Mouse (Mus musculus) ovary, adult 18-20 months (tissue): ENCODE results near the gene St3gal4.

Experiments
- DNase-seq: peaks from one replicate; pipeline ENCODE4 v3.0.0; 2022; ENCODE audit warnings: low spot score, mixed read lengths

Gene St3gal4

DNA sequence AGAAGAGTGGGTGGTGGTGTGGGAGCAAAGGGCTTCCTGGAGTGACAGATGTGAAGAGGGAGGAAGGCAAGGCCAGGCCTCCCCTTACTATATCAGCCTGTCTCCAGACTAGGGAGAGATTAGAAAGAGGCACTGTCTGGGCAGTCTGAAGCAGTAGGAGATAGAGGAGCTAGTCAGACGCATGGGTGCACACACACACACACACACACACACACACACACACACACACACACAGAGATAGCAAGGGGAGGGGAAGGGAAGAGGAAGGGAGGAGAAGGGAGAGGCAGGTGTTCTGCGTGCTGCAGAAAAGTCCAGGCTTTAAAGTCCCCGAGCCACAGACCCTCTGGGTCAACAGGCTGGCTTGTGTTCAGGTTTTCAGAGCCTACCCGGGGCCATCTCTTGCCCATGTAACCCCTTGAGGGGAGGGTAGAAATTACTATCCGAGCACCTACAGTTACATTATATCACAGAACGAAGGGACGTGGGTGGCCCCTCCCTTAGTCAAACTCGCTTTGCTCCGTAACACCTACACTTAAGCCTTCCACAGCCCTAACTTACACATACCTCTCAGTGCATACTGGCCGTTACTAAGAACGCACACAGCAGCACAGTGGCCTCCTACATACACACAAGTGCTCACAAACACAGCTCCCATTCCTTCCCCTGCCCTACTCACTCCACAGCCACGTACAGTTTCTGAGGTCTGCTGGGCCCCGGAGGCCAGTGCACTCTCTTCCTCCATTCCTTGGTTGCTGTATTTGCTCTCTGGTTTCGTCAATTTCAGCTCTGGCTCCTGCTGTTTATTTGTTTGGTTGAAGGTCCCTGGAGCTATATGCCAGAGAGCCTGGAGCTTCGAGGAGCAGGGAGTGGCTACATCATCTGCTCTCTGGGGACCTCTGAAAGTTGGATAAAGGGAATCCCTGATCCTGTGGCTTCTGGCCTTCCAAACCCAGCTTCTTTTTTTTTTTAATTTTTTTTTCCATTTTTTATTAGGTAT, 12.9 kb downstream of the St3gal4 start:
- no peak for DNase-seq

DNA sequence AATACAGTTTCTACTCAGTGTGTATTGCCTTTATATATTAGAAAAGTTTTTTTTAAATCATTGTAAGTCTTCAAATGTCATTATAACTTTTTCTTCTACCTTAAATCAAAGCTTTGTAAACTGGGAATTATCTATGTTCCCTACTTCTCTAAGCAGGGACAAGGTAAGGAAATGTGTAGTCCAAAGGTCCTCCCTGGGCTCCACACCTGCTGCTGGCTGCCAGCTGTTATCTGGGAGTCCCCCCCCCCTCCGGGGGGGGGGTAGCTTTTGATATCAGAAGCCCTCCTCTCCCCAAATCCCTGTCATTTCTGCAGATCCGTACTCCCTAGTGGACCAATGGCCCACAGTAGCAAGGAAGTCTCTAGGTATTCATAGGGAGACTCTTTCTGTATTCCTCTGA, 13.6 kb downstream of the St3gal4 start:
- no peak for DNase-seq

DNA sequence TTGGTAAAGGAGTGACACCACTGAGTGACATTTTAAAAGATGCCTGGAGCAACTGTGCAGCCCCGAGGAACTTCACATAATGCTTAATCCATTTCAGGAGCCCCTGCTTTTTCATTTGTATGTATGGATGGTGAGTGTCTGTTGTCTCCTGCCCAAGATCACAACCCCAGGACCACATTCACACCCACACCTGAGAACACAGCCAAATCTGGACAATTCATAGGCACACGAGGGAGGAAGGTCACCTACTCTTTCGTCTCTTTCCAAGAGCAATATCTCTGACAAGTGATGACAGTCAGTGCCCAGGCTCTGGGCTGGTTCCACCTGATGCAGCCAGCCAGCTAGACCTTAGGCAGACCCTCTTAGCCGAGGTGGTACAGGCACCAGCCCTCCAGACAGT, 14.4 kb downstream of the St3gal4 start:
- DNase-seq = no peak

DNA sequence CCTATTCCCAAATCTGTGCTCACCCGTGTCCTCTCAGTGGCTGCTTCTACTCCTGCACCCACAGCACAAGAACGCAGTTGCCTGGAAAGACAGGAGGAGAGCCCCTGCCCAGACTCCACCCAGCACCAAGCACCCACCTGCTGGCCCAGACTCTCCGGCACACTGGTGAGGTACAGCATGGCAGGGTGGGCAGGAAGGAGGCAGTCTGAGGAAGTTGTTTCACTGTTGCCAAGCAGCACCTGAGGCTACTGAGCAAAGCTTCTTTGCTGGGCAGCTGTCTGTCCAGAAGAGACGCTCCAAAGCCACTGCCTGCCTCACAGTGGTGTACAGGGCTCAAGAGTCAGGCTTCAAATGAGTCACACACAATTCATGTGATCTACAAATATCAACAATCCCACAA, 20.3 kb downstream of the St3gal4 start:
- no peak for DNase-seq

DNA sequence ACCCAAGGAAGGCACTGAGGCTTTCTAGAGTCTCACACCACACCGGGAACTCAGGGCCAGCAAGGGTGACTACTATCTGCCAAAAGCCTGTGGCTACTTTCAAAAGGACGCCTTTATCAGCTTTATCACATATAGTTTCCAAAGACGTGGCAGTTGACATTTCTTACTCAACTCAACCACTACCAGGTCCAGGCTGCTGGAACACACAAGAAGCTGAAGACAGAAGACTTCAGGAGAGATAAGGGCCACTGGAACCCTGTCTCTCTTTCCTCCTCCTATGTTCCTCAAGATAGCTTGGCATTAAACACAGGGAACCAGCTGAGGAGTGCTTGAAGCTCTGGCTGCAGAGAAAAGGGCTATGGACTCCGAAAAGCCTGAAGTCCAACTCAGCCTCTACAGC, 21.2 kb downstream of the St3gal4 start:
- no peak for DNase-seq

DNA sequence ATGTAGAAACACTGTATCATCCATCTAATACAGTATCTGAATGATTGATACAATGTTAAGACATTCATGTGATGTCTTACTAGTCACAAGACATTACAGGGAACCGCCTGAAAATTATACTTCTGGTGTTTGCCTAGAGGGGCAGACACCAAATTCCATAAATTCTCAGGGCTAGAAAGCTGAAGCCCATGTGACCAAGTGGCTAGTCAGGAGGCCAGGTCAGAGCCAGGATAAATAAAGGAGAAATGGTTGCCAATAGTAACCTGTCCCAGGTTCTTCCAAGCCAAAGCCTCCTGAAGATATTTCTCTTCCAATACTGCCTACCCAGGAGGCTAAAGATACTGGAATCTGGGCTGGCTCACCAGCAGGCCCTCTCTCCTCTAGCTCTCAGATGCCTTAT, 23.3 kb downstream of the St3gal4 start:
- no peak for DNase-seq

DNA sequence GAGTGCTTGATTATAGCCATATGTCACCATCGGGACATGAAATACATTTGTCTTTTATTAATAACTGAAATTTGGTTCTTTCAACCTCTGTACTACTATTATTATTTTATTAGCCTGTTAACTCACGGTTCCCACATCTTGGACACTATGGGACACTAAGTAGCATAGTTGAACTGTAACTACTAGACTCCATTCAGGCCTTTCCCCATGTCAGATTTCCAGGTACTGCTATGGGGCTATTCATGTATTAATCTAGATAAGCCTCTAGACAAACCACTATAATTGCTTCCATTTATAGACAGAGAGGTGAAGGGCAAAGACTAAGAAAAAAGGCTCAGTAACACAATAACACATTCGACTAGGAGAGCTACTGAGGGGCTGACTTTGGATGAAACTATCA, 25.7 kb downstream of the St3gal4 start:
- DNase-seq = no peak

DNA sequence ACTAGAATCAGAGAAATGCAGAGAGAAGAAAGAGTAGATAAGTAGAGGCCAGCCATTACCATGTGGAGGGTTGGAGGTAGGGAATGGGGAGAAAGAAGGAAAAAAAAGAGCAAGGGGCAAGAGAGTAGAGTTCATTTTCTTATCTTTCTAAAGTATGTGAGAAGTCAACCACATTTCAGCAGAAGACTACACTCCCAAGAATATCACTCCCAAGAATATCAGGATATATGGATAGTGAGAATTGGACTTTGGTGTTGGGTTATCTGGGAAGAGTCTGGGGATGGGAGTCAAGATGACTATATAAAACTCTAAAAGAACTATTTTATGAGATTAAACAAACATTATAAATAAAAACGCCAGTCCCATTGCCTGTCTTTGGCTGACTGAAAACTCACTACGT, 26.2 kb downstream of the St3gal4 start:
- DNase-seq = no peak

DNA sequence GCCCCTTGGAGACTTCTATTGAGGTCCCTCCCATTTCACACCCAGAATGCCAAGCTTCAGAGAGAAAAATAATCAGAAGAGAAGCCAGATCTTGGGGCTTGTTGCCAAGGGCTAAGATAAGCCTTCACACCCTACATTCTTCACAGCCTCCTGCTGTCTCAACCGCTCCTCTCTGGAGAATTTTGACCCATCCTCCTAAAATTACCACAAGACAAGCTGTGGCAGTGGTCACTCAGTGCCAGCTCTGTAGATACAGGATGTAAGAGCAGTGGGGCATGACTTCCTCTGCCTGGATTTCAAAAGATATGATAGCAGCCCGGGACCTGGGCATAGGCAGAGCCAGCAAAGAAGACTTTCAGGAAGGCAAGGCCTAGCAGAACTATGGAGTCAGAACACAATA, 57.6 kb downstream of the St3gal4 start:
- DNase-seq = no peak

DNA sequence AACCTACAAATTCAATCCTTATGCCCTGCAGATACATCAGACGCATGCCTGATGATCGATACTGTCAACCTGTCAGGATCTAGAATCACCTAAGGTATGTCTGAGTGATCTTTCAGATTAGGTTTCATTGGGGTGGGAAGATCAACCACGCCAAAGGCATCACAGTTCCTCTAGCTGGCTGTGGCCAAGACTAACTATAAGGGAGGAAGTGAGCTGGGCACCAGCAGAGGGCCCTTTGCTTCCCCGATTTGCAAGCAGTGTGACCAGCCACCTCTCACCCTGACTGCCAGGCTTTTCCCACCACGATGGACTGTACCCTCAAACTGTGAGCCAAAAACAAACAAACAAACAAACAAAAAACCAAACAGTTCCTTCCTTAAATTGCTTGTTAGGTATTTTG, 59.2 kb downstream of the St3gal4 start:
- no peak for DNase-seq

DNA sequence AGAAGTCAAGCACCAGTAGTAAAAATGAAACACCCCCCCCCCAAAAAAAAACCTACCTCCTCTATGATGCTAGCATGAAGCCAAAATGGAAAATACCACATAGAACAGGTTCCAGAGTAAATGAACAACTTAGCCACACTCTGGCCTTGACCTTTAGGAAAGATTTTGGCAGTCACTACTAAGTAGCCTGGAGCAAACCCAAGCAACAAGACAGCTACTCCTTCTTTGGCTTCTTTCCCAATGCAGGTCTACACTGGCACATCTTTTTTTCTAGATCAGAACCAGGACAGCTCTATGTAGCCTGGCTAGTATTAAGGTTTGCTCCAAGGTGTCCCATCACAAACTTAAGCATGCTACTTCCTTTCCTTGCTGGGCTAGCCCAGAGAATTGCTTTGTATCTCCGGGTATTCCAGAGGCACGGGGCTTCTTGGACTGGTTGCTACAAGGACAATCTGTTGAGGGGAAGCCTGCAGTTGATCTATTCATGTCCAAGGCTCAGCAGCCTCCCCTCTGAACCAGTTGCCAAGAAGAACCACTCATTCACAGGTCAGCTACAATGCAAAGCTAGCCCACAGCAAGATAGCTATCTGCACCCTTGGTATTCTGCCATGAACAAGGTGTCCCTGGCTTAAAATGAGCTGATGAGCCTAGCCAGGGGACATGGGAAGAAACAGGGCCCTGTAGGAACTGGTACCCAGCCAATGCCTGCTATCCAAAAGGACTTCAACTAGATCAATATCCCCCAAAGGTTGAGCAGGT, 60.3 kb downstream of the St3gal4 start:
- no peak for DNase-seq

DNA sequence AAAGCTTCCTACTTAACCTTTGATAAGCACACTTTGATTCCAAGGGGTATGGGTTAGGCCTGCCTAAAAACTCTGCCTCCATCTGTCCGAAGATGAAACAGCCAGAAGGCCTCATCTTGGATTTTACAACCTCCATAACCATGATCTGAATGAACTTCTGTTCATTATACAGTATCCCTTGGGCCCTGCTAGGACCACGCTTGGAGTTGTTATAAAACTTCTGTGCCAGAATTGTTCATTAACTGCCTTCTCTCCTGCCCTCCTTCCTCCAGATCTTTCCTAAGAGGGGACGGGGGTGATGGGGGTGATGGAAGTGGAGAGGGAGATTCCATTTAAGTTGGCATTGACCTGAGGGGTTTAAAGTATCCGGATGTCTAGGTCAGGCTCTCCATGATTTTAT, 60.9 kb downstream of the St3gal4 start:
- no peak for DNase-seq

DNA sequence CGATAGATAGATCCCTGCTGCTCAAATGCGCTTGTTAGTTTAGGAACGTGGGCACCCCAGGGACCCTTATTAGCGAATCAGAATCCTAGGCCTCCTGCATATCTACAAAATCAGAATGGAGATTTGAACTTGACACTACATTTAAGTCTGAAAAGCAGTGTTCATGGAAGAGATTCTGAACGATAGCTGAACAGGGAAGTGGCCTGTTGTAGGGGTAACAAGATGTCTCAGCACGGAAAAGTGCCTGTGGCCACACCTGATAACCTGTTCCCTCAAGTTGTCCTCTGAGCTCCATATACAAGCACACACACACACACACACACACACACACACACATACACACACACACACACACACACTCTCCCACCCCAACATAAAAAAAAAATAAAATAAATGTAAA, 61.4 kb downstream of the St3gal4 start:
- no peak for DNase-seq

DNA sequence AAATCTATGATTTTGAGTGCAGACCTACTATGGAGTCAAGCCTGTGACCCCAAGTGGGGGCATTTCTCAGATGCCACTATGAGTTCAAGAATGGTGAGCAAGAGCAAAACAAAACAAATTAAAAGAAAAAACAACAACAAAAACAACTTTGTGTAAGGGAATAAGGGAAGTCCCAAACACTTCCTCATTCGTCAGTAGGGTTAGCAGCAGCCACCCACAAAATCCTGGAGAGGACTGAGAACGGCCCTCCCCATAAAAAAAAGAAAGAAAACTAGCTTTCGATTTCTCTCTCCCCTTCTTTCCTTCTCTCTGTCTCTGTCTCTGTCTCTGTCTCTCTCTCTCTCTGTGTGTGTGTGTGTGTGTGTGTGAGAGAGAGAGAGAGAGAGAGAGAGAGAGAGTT, 62.5 kb downstream of the St3gal4 start:
- no peak for DNase-seq

DNA sequence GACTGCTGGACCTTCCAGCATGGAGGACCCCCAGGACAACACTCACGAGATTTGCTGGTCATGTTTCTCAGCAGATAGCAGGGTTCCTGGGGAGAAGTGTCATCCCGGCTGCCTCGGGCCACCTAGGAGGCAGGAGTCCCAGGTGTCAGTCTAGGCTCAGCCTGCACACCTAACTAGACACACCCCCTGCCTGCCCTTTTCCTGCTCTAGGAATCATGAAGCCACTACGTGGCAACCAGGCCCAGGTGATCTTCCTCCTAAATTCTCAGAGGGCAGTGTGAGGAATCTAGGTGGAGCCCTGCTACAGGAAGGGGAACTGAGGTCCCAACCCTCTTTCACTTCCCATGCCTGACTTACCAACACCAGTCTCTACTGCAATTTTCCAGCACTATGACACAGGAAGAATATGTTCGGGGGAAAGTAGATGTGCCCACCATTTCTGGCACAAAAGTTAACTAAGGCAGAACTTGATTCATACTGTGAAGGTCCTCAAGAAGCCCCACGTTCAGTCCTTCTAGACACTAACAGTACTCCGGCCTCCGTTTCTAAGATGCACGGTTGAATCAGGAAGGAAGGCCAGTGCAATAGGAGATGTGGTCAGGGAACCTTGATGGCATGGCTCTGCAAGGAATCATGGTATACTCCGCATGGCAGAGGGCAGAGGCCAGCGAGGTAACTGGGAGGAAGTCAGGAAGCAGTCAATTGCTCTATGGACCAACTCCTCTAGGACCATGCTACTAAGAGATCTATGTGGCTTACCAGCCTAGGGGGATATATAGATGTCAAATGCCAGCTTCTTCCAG, 63.3 kb downstream of the St3gal4 start:
- no peak for DNase-seq

DNA sequence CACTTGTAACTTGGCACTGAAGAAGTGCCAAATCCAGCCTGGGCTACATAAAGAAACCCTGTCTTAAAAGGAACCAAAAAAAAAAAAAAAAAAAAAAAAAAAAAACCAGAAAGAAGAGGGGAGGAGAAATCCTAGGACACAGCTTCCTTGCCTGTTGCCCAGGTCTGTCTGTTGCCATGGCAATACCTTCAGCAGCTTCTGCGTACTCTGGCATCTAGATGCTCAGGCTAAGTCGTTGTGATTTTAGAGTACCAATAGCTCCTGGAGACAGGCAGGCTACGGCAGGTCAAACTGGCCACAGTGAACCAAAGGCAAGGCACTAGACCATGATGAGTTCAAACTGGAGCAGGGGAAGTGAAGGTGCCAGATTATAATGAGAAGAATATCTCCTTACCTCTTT, 65.4 kb downstream of the St3gal4 start:
- DNase-seq = no peak

DNA sequence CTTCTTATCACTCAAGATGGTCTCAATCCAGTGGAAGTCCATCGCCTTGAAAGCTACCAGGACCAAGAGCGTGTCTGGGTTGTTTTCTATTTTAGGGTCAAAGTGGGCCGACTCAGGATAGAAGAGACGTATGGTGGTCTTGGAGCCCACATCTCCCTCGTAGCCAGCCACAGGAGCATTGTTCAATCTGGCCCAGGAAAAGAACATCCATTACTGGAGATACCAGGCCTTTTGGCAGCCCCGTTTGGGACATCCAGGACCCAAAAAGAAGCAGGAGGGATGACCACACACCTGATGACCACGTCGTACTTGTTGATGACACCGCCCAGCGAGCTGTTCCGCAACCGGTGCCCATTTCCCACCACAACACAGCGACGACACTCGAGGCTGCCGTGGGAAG, 66.0 kb downstream of the St3gal4 start:
- no peak for DNase-seq

DNA sequence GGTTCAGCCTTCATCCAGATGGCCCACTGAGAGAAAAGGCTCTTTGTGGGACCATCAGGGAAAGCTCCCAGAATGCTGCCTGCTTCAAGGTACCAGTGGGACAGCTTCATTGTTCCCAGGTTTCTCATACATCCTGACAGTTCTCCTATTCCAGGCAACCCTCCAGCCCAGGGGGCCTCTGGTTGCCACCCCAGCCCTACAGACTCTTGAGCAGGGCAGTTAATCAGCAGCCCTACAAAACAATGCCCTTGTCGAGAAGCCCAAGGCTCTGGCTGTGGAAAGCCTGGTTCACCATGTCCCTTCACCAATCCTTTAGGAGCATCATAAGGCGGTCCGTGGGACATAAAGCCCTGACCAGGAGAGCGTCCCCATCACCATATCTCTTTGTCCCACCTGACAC, 66.4 kb downstream of the St3gal4 start:
- no peak for DNase-seq

DNA sequence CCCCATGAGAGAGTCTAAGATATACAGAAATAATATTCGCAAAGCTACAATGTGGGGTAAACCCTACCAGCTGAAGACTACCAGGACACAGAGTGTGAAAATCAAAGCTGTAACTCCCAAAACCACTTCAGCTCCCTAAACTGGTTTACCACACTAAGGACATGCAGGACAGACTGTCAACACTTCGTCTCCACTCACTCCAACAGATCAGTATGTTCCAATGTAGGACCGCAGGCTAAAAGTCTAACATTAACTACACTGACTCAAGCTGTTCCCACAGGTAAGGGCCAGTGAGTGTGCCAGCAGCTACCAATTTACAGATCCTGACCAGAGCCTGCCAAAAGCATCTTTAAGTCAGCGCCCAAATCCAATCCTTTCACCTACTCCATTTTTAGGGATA, 67.4 kb downstream of the St3gal4 start:
- DNase-seq = no peak

DNA sequence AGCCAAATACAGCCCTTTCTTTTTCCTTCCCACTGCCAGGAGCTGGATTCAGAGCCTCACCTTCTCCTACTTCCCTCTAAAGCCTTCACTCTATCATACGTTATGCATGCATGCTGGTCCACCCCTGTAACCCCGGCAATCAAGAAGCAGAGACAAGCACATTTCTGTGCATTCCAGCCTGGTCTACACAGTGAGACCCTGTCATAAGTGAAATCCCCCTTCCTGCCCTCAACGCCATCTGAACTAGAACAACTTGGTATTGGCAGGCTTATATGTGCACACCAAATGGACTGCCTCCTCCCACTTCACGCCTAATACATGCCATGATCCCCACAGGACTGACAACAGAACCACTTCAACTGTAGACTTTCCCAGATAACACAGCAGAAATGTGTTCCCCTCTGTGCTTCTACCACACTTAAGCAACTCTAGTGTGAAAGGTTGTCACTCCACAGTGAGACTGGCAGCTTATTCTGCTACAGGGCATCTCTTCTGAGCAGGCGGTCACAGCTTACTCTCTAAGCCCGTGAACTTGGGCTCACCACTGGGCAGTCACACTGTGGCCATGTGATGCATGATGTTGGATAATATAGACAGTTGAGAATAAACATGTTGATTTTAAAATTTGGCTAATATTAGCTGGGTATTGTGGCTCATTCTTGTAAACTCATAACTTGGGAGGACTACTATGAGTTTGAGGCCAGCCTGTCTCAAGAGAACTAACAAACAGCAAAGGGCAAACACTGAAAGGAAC, 68.2 kb downstream of the St3gal4 start:
- no peak for DNase-seq

DNA sequence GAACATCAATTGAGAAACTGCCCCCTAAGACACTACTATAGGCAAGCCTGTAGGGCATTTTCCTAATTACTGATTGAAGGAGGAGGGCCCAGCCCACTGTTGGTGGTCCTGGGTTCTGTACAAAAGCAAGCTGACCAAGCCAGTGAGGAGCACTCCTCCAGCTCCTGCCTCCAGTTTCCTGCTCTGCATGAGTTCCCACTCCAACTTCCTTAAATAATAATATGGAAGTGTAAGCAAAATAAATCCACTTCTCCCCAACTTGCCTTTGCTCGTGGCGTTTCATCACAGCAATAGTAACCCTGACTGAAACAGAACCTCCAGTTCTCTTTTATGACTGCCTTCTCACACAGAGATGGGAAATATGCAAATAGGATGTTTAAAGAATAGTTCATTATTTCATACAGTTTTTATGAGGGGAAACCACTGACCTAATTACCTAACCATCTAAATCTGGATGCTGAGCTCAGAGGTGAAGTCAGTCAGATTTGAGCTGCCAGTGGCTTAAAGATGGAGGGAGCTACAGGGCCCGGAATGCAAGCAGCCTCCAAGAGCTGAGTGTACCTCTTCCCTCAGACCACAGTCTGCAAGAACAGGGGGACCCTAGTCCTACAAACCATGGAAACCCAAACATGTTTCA, 69.1 kb downstream of the St3gal4 start:
- no peak for DNase-seq
